Mouse (Mus musculus): ENCODE data around the gene Fam89b. TPM values are rescaled to one million over a fixed set of nuclear protein-coding genes. Genes with fewer than 3 reads are reported as not detected.
A peak's percentile ranks its signal among the peaks of the same experiment; 100 is the strongest.

The Fam89b gene
- polyA plus RNA-seq (2015; fragmentation: Nextera tagmentation; extraction: Ambion mirVana): 170 and 177 TPM in 2 replicates

- no peaks in the 10 kb centered on the region; the same call in 1 of the 2 replicates for H3K36me3 ChIP-seq (ENCODE audit: control insufficient read depth, insufficient read depth)
- H3K4me3 ChIP-seq (replicated peaks; ENCODE audit: low read length): peak within 1 kb of the TSS; percentile 86
- WGBS: 0% methylated on average over 37 of the region's 37 CpGs
Observed at GRCm38 (mm10) chr19:5729444-5729815, at the start of gene Fam89b. Gene Fam89b (minus strand): TSS chr19:5729653.

GRCm38 (mm10) chr19:5778312-5778711 is 48.9 kb upstream of the Fam89b start:
- Histone ChIP-seq H3K36me3 (ENCODE audit: control insufficient read depth, insufficient read depth) (no peaks in the 10 kb centered on the region), H3K4me1 (replicated peaks; ENCODE audit: control insufficient read depth, insufficient read depth, low read length) (no peaks in the 10 kb centered on the region), H3K9me3 (ENCODE audit: control insufficient read depth, low read length) (no peaks in the 10 kb centered on the region), H3K4me3 (replicated peaks; ENCODE audit: low read length) (no peak overlapping the region), H3K4me2 (ENCODE audit: low read length) (no peak overlapping the region), H3K9ac (replicated peaks; ENCODE audit: low read depth, low read length) (no peak overlapping the region), H3K27me3 (replicated peaks; ENCODE audit: control insufficient read depth, insufficient read depth, low read length) (0 out of 2 replicates have a peak, but pooled peaks cover 2% of the 10 kb centered on the region), H3K27ac (ENCODE audit: low read length) (no peak overlapping the region)
- 43% methylated on average over 8 of the region's 8 CpGs for WGBS
- ATAC-seq: no peak

More at GRCm38 (mm10) chr19:5729444-5729815, at the start of gene Fam89b:
- peak; percentile 88 for ATAC-seq
- Histone ChIP-seq H3K4me2 (ENCODE audit: low read length) (peak within 1 kb of the TSS; percentile 100), H3K9me3 (ENCODE audit: control insufficient read depth, low read length) (no peaks in the 10 kb centered on the region), H3K4me1 (replicated peaks; ENCODE audit: control insufficient read depth, insufficient read depth, low read length) (peaks cover 60% of the 10 kb centered on the region), H3K27ac (ENCODE audit: low read length) (peak within 1 kb of the TSS; percentile 91), H3K9ac (replicated peaks; ENCODE audit: low read depth, low read length) (peak within 1 kb of the TSS; percentile 99), H3K27me3 (replicated peaks; ENCODE audit: control insufficient read depth, insufficient read depth, low read length) (no peaks in the 10 kb centered on the region)

GRCm38 (mm10) chr19:5777387-5778032 is 48.1 kb upstream of the Fam89b start:
- H3K9ac ChIP-seq (replicated peaks; ENCODE audit: low read depth, low read length): no peak overlapping the region
- ATAC-seq: no peak
- no peaks in the 10 kb centered on the region for H3K9me3 ChIP-seq (ENCODE audit: control insufficient read depth, low read length)
- 81% methylated on average over 9 of the region's 9 CpGs for WGBS
- no peaks in the 10 kb centered on the region for H3K4me1 ChIP-seq (replicated peaks; ENCODE audit: control insufficient read depth, insufficient read depth, low read length)
- H3K36me3 ChIP-seq (ENCODE audit: control insufficient read depth, insufficient read depth): no peaks in the 10 kb centered on the region
- no peak overlapping the region for H3K4me2 ChIP-seq (ENCODE audit: low read length)
- H3K27ac ChIP-seq (ENCODE audit: low read length): no peak overlapping the region
- H3K27me3 ChIP-seq (replicated peaks; ENCODE audit: control insufficient read depth, insufficient read depth, low read length): no peaks in the 10 kb centered on the region
- no peak overlapping the region for H3K4me3 ChIP-seq (replicated peaks; ENCODE audit: low read length)

- WGBS: under 1% methylated on average over 62 of the region's 64 CpGs
- H3K4me2 ChIP-seq (ENCODE audit: low read length): peak within 1 kb of the TSS; percentile 85
- peak; percentile 95 for ATAC-seq
- peak within 1 kb of the TSS; percentile 72 for H3K4me3 ChIP-seq (replicated peaks; ENCODE audit: low read length)
- H3K9me3 ChIP-seq (ENCODE audit: control insufficient read depth, low read length): no peaks in the 10 kb centered on the region
- peak within 1 kb of the TSS; percentile 82 for H3K27ac ChIP-seq (ENCODE audit: low read length)
- H3K36me3 ChIP-seq (ENCODE audit: control insufficient read depth, insufficient read depth): peaks cover 3% of the 10 kb centered on the region; the same call in 1 of the 2 replicates
- peaks cover 14% of the 10 kb centered on the region for H3K4me1 ChIP-seq (replicated peaks; ENCODE audit: control insufficient read depth, insufficient read depth, low read length)
- H3K27me3 ChIP-seq (replicated peaks; ENCODE audit: control insufficient read depth, insufficient read depth, low read length): no peaks in the 10 kb centered on the region
- peak within 1 kb of the TSS; percentile 86 for H3K9ac ChIP-seq (replicated peaks; ENCODE audit: low read depth, low read length)
Observed at GRCm38 (mm10) chr19:5770925-5771860, 41.7 kb upstream of the Fam89b start, which contains the start of gene Scyl1. Gene Scyl1 (minus strand): TSS chr19:5771419.

- peak overlapping the region; percentile 82; the same call in 1 of the 2 replicates for H3K27ac ChIP-seq (ENCODE audit: low read length)
- H3K27me3 ChIP-seq (replicated peaks; ENCODE audit: control insufficient read depth, insufficient read depth, low read length): no peaks in the 10 kb centered on the region
- peaks cover 7% of the 10 kb centered on the region for H3K36me3 ChIP-seq (ENCODE audit: control insufficient read depth, insufficient read depth)
- peak overlapping the region; percentile 72 for H3K4me3 ChIP-seq (replicated peaks; ENCODE audit: low read length)
- H3K9ac ChIP-seq (replicated peaks; ENCODE audit: low read depth, low read length): peak overlapping the region; percentile 86
- ATAC-seq: no peak
- no peaks in the 10 kb centered on the region for H3K9me3 ChIP-seq (ENCODE audit: control insufficient read depth, low read length)
- 46% methylated on average over 9 of the region's 9 CpGs for WGBS
- H3K4me1 ChIP-seq (replicated peaks; ENCODE audit: control insufficient read depth, insufficient read depth, low read length): peaks cover 14% of the 10 kb centered on the region
- H3K4me2 ChIP-seq (ENCODE audit: low read length): peak overlapping the region; percentile 85
Observed at GRCm38 (mm10) chr19:5770311-5770710, 40.9 kb upstream of the Fam89b start.

- no peak overlapping the region for H3K4me3 ChIP-seq (replicated peaks; ENCODE audit: low read length)
- WGBS: 85% methylated on average over 4 of the region's 4 CpGs
- H3K4me2 ChIP-seq (ENCODE audit: low read length): no peak overlapping the region
- H3K36me3 ChIP-seq (ENCODE audit: control insufficient read depth, insufficient read depth): peaks cover 25% of the 10 kb centered on the region
- H3K9me3 ChIP-seq (ENCODE audit: control insufficient read depth, low read length): no peaks in the 10 kb centered on the region
- ATAC-seq: no peak
- no peaks in the 10 kb centered on the region for H3K27me3 ChIP-seq (replicated peaks; ENCODE audit: control insufficient read depth, insufficient read depth, low read length)
- no peak overlapping the region for H3K9ac ChIP-seq (replicated peaks; ENCODE audit: low read depth, low read length)
- H3K4me1 ChIP-seq (replicated peaks; ENCODE audit: control insufficient read depth, insufficient read depth, low read length): peaks cover 14% of the 10 kb centered on the region
- no peak overlapping the region for H3K27ac ChIP-seq (ENCODE audit: low read length)
Observed at GRCm38 (mm10) chr19:5767271-5767670, 37.8 kb upstream of the Fam89b start.

- H3K36me3 ChIP-seq (ENCODE audit: control insufficient read depth, insufficient read depth): peaks cover 45% of the 10 kb centered on the region
- H3K27me3 ChIP-seq (replicated peaks; ENCODE audit: control insufficient read depth, insufficient read depth, low read length): no peaks in the 10 kb centered on the region; the same call in 1 of the 2 replicates
- ATAC-seq: no peak
- H3K27ac ChIP-seq (ENCODE audit: low read length): no peak overlapping the region
- no peaks in the 10 kb centered on the region for H3K4me1 ChIP-seq (replicated peaks; ENCODE audit: control insufficient read depth, insufficient read depth, low read length)
- WGBS: 95% methylated on average over 6 of the region's 6 CpGs
- H3K4me2 ChIP-seq (ENCODE audit: low read length): no peak overlapping the region
- H3K9me3 ChIP-seq (ENCODE audit: control insufficient read depth, low read length): no peaks in the 10 kb centered on the region
- no peak overlapping the region for H3K9ac ChIP-seq (replicated peaks; ENCODE audit: low read depth, low read length)
- no peak overlapping the region for H3K4me3 ChIP-seq (replicated peaks; ENCODE audit: low read length)
Observed at GRCm38 (mm10) chr19:5763163-5763562, 33.7 kb upstream of the Fam89b start.

GRCm38 (mm10) chr19:5758878-5759403 is 29.5 kb upstream of the Fam89b start:
- Histone ChIP-seq H3K4me2 (ENCODE audit: low read length) (no peak overlapping the region), H3K27me3 (replicated peaks; ENCODE audit: control insufficient read depth, insufficient read depth, low read length) (peaks cover 16% of the 10 kb centered on the region), H3K4me3 (replicated peaks; ENCODE audit: low read length) (no peak overlapping the region), H3K36me3 (ENCODE audit: control insufficient read depth, insufficient read depth) (peaks cover 30% of the 10 kb centered on the region), H3K9ac (replicated peaks; ENCODE audit: low read depth, low read length) (no peak overlapping the region), H3K9me3 (ENCODE audit: control insufficient read depth, low read length) (no peaks in the 10 kb centered on the region), H3K27ac (ENCODE audit: low read length) (no peak overlapping the region), H3K4me1 (replicated peaks; ENCODE audit: control insufficient read depth, insufficient read depth, low read length) (peaks cover 7% of the 10 kb centered on the region)
- 94% methylated on average over 14 of the region's 14 CpGs for WGBS
- no peak for ATAC-seq
